Mouse (Mus musculus) Muller cell, postnatal 12 days (primary cell): ENCODE data around the gene Dpp4.
A peak's percentile ranks its signal among the peaks of the same experiment; 100 is the strongest.

Source experiments
- DNase-seq: peaks from one replicate; pipeline ENCODE4 v3.0.0-alpha.2; 2015; ENCODE audit errors: inconsistent ontology term

Dpp4 gene

GRCm38 (mm10) chr2:62411211-62412080, 585 bp downstream of the Dpp4 start:
- peak; percentile 12 for DNase-seq

GRCm38 (mm10) chr2:62408701-62409201, 3.3 kb downstream of the Dpp4 start:
- DNase-seq = no peak

- DNase-seq = no peak
These were observed 3.8 kb downstream of the Dpp4 start for GRCm38 (mm10) chr2:62408216-62408615.

- DNase-seq = no peak
These were observed 8.4 kb downstream of the Dpp4 start for GRCm38 (mm10) chr2:62403556-62404135.

GRCm38 (mm10) chr2:62401011-62401410, 11.0 kb downstream of the Dpp4 start:
- DNase-seq = no peak

- DNase-seq = no peak
These were observed 12.2 kb downstream of the Dpp4 start for GRCm38 (mm10) chr2:62399832-62400231.

GRCm38 (mm10) chr2:62399361-62399760, 12.7 kb downstream of the Dpp4 start:
- no peak for DNase-seq

- DNase-seq = peak; percentile 67
These were observed 13.7 kb downstream of the Dpp4 start for GRCm38 (mm10) chr2:62398115-62398875.

- DNase-seq = no peak
These were observed 14.4 kb downstream of the Dpp4 start for GRCm38 (mm10) chr2:62397661-62398060.

GRCm38 (mm10) chr2:62396799-62397198, 15.2 kb downstream of the Dpp4 start:
- DNase-seq = no peak

GRCm38 (mm10) chr2:62394800-62395199, 17.2 kb downstream of the Dpp4 start:
- DNase-seq = no peak

GRCm38 (mm10) chr2:62392098-62392497, 19.9 kb downstream of the Dpp4 start:
- no peak for DNase-seq

- no peak for DNase-seq
These were observed 21.0 kb downstream of the Dpp4 start for GRCm38 (mm10) chr2:62390961-62391461.

- DNase-seq = no peak
These were observed 21.7 kb downstream of the Dpp4 start for GRCm38 (mm10) chr2:62390305-62390704.

- no peak for DNase-seq
These were observed 23.2 kb downstream of the Dpp4 start for GRCm38 (mm10) chr2:62388841-62389240.

- no peak for DNase-seq
These were observed 28.8 kb downstream of the Dpp4 start for GRCm38 (mm10) chr2:62383196-62383595.

GRCm38 (mm10) chr2:62382440-62382839, 29.6 kb downstream of the Dpp4 start:
- DNase-seq = no peak

- no peak for DNase-seq
These were observed 30.3 kb downstream of the Dpp4 start for GRCm38 (mm10) chr2:62381756-62382155.

- DNase-seq = no peak
These were observed 38.3 kb downstream of the Dpp4 start for GRCm38 (mm10) chr2:62373692-62374091.

GRCm38 (mm10) chr2:62370048-62370447, 42.0 kb downstream of the Dpp4 start:
- no peak for DNase-seq

- peak; percentile 83 for DNase-seq
These were observed 43.5 kb downstream of the Dpp4 start for GRCm38 (mm10) chr2:62368349-62369053.
